Mouse (Mus musculus) urinary bladder, postnatal 36 days (tissue): Measurements from ENCODE around the gene Cep44.

Source experiments
- DNase-seq, 2 experiments: peaks; one replicate each; pipeline ENCODE4 v3.0.0; 2022; ENCODE audit warnings: low spot score in 2 of 2, mixed read lengths in 1 of 2

Gene Cep44

DNA sequence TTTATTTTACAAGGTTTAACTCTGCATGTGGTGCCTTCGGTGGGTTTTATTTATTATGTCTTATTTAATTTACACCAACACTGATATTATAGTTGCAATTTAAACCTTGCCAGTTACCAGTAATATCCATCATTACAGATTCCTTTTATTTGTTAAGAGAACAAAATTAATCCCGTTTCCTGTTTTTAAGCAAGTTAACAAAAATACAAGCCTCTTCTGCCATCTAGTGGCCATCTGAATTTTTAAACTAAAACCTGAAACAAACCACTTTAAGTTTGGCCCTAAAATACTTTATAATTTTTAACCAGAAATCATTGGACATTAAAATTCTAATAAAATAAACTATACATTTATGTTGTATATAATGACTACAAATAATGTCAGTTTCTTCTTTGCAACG, 64.8 kb downstream of the Cep44 start:
- DNase-seq = no peak
